Mouse (Mus musculus) olfactory bulb, adult 2 months (tissue): Measurements from ENCODE around the gene Gm21988.

Source experiments
- CTCF ChIP-seq: fragments of 200-500 bp; IDR thresholded peaks from 2 replicates; pipeline ENCODE4 v1.5.1; 2012; ENCODE audit warnings: low read depth, mild to moderate bottlenecking, low read length, moderate library complexity; ENCODE audit not compliant: insufficient read depth
- POLR2A ChIP-seq: fragments of 200-500 bp; IDR thresholded peaks from 2 replicates; pipeline ENCODE4 v1.6.1; 2012; ENCODE audit warnings: mild to moderate bottlenecking, low read depth, low read length, moderate library complexity; ENCODE audit not compliant: insufficient read depth

GRCm38 (mm10) chr11:70192157-70192556, 47.5 kb downstream of the Gm21988 start:
- no peak for TF ChIP-seq CTCF
- TF ChIP-seq POLR2A: no peak
